14 mouse cellular contexts compared by ENCODE assay signal in the genomic region with DNA sequence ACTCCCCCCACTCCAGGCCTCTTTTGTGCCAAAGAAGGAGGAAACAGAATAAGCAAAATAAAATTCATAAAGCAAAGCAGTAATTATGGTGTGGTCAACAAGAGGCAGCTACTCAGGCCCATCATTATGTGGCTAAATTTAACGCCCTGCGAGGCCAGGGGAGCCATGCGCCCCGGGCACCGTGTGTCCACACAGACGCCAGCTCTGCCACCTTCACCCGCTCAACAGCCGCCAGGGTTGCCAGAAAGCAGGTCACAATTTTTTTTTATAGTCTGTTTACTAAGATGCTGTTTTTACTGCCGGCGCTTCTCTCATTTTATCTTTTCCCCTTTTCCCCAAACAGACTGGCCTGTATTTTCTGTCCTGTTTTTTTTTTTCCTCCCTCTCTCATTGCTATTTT.
"Had no signal": no experiment of that assay in that cellular context is flagged by ENCODE, and none has a peak within 500 bp of the region (broad histone marks: within the 10 kb centered on the region; RNA-seq: fewer than 3 reads in every experiment).

No protein-coding gene starts in this region.

- DNase-seq: kidney, postnatal 10 days; kidney, postnatal 36 days; layer of hippocampus, postnatal 36 days; liver, embryonic 13.5 days; lung, adult 2 months; lung, postnatal 14 days; lung, postnatal 4 days; midbrain, embryonic 14.5 days; right cerebral cortex, adult 18-20 months; right cerebral cortex, postnatal 14 days; right cerebral cortex, postnatal 4 days; thymus, adult 2 months; thymus, postnatal 14 days; thymus, postnatal 4 days had no signal
